Mouse (Mus musculus): ENCODE measurements around the gene Crim1. TPM values are rescaled to one million over a fixed set of nuclear protein-coding genes. Genes with fewer than 3 reads are reported as not detected.

Gene Crim1
- total and polyA plus RNA-seq, 3 experiments, result 14.1 to 72.8 (median 21.9) TPM

DNA sequence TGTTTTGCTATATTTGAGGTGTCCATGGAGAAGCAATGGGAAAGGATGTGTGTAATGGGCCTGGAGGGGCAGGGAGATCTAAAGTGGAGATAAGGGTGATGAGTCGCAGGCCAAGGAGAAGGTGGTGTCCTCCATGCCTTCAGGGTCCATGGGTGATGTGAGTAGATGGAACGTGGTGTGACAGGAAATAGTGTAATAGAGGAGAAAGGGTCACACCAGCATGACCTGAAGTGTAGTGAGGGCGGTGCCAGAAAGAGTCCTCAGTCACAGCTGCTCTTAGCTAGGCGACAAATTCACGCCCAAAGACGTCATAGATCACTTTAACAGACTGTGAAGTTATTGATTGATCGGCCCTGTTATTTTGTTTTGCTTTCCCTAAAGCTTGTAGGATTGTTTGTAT lies 41.2 kb downstream of the Crim1 start:
- TF ChIP-seq E2F4 (IDR thresholded peaks at IDR 0.05; ENCODE audit: insufficient replicate concordance, low read depth, low read length) (no peak), SIN3A (IDR thresholded peaks at IDR 0.05; ENCODE audit: low read length) (no peak), ETS1 (conservative IDR thresholded peaks at IDR 0.05; ENCODE audit: low read depth, low read length) (no peak), IRF4 (IDR thresholded peaks at IDR 0.05; ENCODE audit: low read depth, low read length) (no peak), KAT2A (IDR thresholded peaks at IDR 0.05; ENCODE audit: insufficient replicate concordance, low read length) (no peak), ZKSCAN1 (IDR thresholded peaks at IDR 0.05; ENCODE audit: borderline replicate concordance, low read depth, low read length) (no peak), ZNF384 (IDR thresholded peaks at IDR 0.05; ENCODE audit: low read depth, low read length) (no peak), RAD21 (IDR thresholded peaks at IDR 0.05; ENCODE audit: low read depth, low read length) (no peak), GABPA (IDR thresholded peaks at IDR 0.05; ENCODE audit: insufficient replicate concordance, low read depth, low read length) (no peak), CHD2 (IDR thresholded peaks at IDR 0.05; ENCODE audit: low read length) (no peak), TCF12 (IDR thresholded peaks at IDR 0.05; ENCODE audit: low read depth, low read length) (no peak), MXI1 (IDR thresholded peaks at IDR 0.05; ENCODE audit: low read depth, low read length) (no peak), POLR2AphosphoS2 (IDR thresholded peaks at IDR 0.05; ENCODE audit: low read depth, low read length) (no peak), ELF1 (IDR thresholded peaks at IDR 0.05; ENCODE audit: low read depth, low read length) (no peak), ZC3H11A (IDR thresholded peaks at IDR 0.05; ENCODE audit: low read depth, low read length) (no peak), MAZ (IDR thresholded peaks at IDR 0.05; ENCODE audit: low read depth, low read length) (no peak), PAX5 (IDR thresholded peaks at IDR 0.05; ENCODE audit: low read length) (no peak), JUND (conservative IDR thresholded peaks at IDR 0.05; ENCODE audit: low read depth, low read length) (no peak), POLR2A (IDR thresholded peaks at IDR 0.05; ENCODE audit: low read depth, low read length) (no peak), MAFK (IDR thresholded peaks at IDR 0.05; ENCODE audit: insufficient replicate concordance, low read length) (no peak)
- peaks cover 54% of the 10 kb centered on the region for H3K79me2 ChIP-seq (replicated peaks; ENCODE audit: control insufficient read depth, extremely low read depth, insufficient read depth, poor library complexity, severe bottlenecking)
- dilution Hi-C loops (cut with MboI; ENCODE audit: extremely low pct_ligation_motif_present, extremely low pct_unique_long_range_greater_than_20kb, low sequenced_read_pairs), result no loop called here
- H3K4me1 ChIP-seq (ENCODE audit: control insufficient read depth in 1 of 2, insufficient read depth in 2 of 2), result peaks cover 36 to 87% of the 10 kb centered on the region in 2 experiments
- no peak overlapping the region for H3K4me2 ChIP-seq (ENCODE audit: insufficient read depth, low read depth, poor library complexity, severe bottlenecking)
- no peak for DNase-seq (ENCODE audit: extremely low read depth)
- H3K27me3 ChIP-seq (replicated peaks), result no peaks in the 10 kb centered on the region
- in situ Hi-C loops (cut with MboI; ENCODE audit: low pct_ligation_motif_present, low pct_unique_long_range_greater_than_20kb, low sequenced_read_pairs), result no loop called here
- peaks cover 8 to 33% of the 10 kb centered on the region in 2 experiments for H3K36me3 ChIP-seq (replicated peaks in 1 of 2; ENCODE audit: control insufficient read depth in 1 of 2, insufficient read depth in 1 of 2, low read length in 1 of 2)
- H3K9me3 ChIP-seq (replicated peaks; ENCODE audit: low read length), result no peaks in the 10 kb centered on the region
- no peak overlapping the region for H3K4me3 ChIP-seq (replicated peaks in 1 of 3; ENCODE audit: low read depth in 2 of 3, low read length in 2 of 3, poor library complexity in 1 of 3)
- H3K27ac ChIP-seq (ENCODE audit: insufficient read depth, low read depth), result peak overlapping the region; percentile 80; the same call in 1 of the 2 replicates
- no peak overlapping the region for H3K9ac ChIP-seq (ENCODE audit: insufficient read depth, low read depth)

DNA sequence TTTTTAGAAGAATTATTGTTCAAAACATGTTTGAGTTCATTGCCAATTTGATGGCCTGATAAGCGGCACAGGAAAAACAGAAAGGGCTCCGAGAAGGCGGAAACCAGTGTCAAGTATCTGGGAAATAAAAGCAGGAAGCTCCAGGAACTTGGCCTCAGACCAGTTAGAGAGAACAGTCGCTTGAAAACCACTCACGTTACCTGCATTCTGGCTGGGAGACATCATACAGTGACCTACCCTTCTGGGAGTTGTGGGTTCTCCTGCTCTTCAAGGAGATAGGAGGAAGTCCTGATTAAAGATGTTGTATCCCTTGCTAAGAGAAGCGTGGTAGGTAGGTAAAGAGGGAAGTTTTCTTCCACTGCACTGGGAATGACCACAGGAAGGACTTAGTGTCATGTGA lies 44.7 kb downstream of the Crim1 start:
- in situ Hi-C loops (cut with MboI; ENCODE audit: low pct_ligation_motif_present, low pct_unique_long_range_greater_than_20kb, low sequenced_read_pairs) (no loop called here), dilution Hi-C loops (cut with MboI; ENCODE audit: extremely low pct_ligation_motif_present, extremely low pct_unique_long_range_greater_than_20kb, low sequenced_read_pairs) (no loop called here)
- DNase-seq (ENCODE audit: extremely low read depth), result no peak
- TF ChIP-seq BHLHE40 (IDR thresholded peaks at IDR 0.05; ENCODE audit: low read depth, low read length) (0 out of 2 replicates have a peak, but pooled peaks have one; percentile 64), ETS1 (conservative IDR thresholded peaks at IDR 0.05; ENCODE audit: low read depth, low read length) (no peak)
- no peaks in the 10 kb centered on the region for H3K27me3 ChIP-seq (replicated peaks)
- H3K4me2 ChIP-seq (ENCODE audit: insufficient read depth, low read depth, poor library complexity, severe bottlenecking), result peak overlapping the region; percentile 72
- peak overlapping the region; percentile 20 to 46 (median 38) for H3K4me3 ChIP-seq (replicated peaks in 1 of 3; ENCODE audit: low read depth in 2 of 3, low read length in 2 of 3, poor library complexity in 1 of 3)
- peak overlapping the region; percentile 92 for H3K9ac ChIP-seq (ENCODE audit: insufficient read depth, low read depth)
- peaks cover 0 to 20% of the 10 kb centered on the region in 2 experiments for H3K36me3 ChIP-seq (replicated peaks in 1 of 2; ENCODE audit: control insufficient read depth in 1 of 2, insufficient read depth in 1 of 2, low read length in 1 of 2)
- H3K27ac ChIP-seq (ENCODE audit: insufficient read depth, low read depth), result peak overlapping the region; percentile 100
- H3K9me3 ChIP-seq (replicated peaks; ENCODE audit: low read length), result no peaks in the 10 kb centered on the region
- peaks cover 45% of the 10 kb centered on the region for H3K79me2 ChIP-seq (replicated peaks; ENCODE audit: control insufficient read depth, extremely low read depth, insufficient read depth, poor library complexity, severe bottlenecking)
- H3K4me1 ChIP-seq (ENCODE audit: control insufficient read depth in 1 of 2, insufficient read depth in 2 of 2), result peaks cover 30 to 87% of the 10 kb centered on the region in 2 experiments

All from CH12.LX (cell line).